Mouse (Mus musculus) lung, postnatal 0 days (tissue): ENCODE data around the gene Mrpl54.

Experiments used
- CTCF ChIP-seq: IDR thresholded peaks from 2 replicates; pipeline ENCODE4 v1.5.1; 2016; ENCODE audit warnings: antibody characterized with exemption, mild to moderate bottlenecking
- EP300 ChIP-seq: IDR thresholded peaks from 2 replicates; pipeline ENCODE4 v1.6.1; 2016; ENCODE audit warnings: antibody characterized with exemption, mild to moderate bottlenecking, control low read depth

- TF ChIP-seq CTCF (no peak), EP300 (no peak)
Observed at GRCm38 (mm10) chr10:81279496-81279895, 12.8 kb upstream of the Mrpl54 start.
